ENCODE assay signal across 9 mouse cellular contexts in the genomic region with DNA sequence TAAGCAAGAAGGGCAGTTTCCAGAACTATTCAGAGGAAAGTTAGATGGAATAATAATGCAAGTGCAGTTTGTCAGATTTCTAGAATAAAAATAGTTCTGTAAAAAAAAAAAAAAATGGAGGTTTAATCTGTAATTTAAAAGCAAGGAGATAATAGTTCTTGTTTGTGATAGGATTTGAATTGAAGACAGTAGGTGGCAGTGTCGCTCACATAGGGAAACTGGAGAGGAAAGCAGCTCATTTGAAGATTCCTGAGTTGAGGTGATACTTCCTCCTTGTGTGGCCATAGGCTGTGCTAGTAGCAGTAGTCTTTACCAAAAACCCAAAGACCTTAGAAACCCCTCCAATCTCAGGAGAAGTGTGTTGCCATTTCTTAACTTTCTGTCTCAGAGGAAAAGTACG. TPM values are rescaled to one million over a fixed set of nuclear protein-coding genes. Genes with fewer than 3 reads are reported as not detected.
DNase-seq lines count a peak whose midpoint lies in the region; ATAC-seq lines count a peak whose summit lies in the region.
"Had no signal": no experiment of that assay in that cellular context is flagged by ENCODE, and none has a peak within 500 bp of the region (broad histone marks: within the 10 kb centered on the region; RNA-seq: fewer than 3 reads in every experiment).

No protein-coding gene starts in this region.

- no peak overlapping the region for H3K27ac ChIP-seq in embryonic facial prominence, embryonic 11.5 days (replicated peaks; ENCODE audit: low read depth, low read length)
- no peak overlapping the region for H3K27ac ChIP-seq in embryonic facial prominence, embryonic 10.5 days (replicated peaks)
- H3K27ac ChIP-seq: limb, embryonic 13.5 days had no signal

- H3K9ac ChIP-seq in embryonic facial prominence, embryonic 11.5 days (replicated peaks; ENCODE audit: low read length): no peak overlapping the region
- H3K9ac ChIP-seq: limb, embryonic 13.5 days had no signal

- H3K27me3 ChIP-seq in embryonic facial prominence, embryonic 11.5 days (ENCODE audit: control insufficient read depth, insufficient read depth, low read length): no peaks in the 10 kb centered on the region
- H3K27me3 ChIP-seq in embryonic facial prominence, embryonic 10.5 days (replicated peaks; ENCODE audit: low read depth, poor library complexity, severe bottlenecking): no peaks in the 10 kb centered on the region
- H3K27me3 ChIP-seq: limb, embryonic 13.5 days had no signal

- ATAC-seq in embryonic facial prominence, embryonic 11.5 days (replicated peaks; ENCODE audit: insufficient number of reproducible peaks, low FRiP score, low TSS enrichment, low read depth): no peak

- H3K4me1 ChIP-seq in embryonic facial prominence, embryonic 11.5 days (ENCODE audit: control insufficient read depth, insufficient read depth, low read length): no peaks in the 10 kb centered on the region
- peaks cover 9% of the 10 kb centered on the region for H3K4me1 ChIP-seq in embryonic facial prominence, embryonic 10.5 days

- WGBS in embryonic facial prominence, embryonic 11.5 days: 77% methylated on average over 2 of the region's 2 CpGs
- WGBS in embryonic facial prominence, embryonic 10.5 days: 72% methylated on average over 2 of the region's 2 CpGs

- H3K9me3 ChIP-seq in embryonic facial prominence, embryonic 11.5 days (replicated peaks; ENCODE audit: control insufficient read depth, low read length): no peaks in the 10 kb centered on the region
- H3K9me3 ChIP-seq in embryonic facial prominence, embryonic 10.5 days: no peaks in the 10 kb centered on the region
- H3K9me3 ChIP-seq: limb, embryonic 13.5 days had no signal

- peak; percentile 31 for DNase-seq in embryonic facial prominence, embryonic 11.5 days (ENCODE audit: low spot score)
- DNase-seq in embryonic facial prominence, embryonic 10.5 days (ENCODE audit: low spot score): no peak
- peak; percentile 28 to 55 for DNase-seq in left cerebral cortex, postnatal 14 days (ENCODE audit: low spot score in 2 of 2)
- DNase-seq in left cerebral cortex, postnatal 36 days (ENCODE audit: low spot score in 2 of 2): no peak
- peak; percentile 25 for DNase-seq in c-Kit-positive CD71-negative TER-119-negative erythroid progenitor cells, embryonic 14.5 days (ENCODE audit: low read depth)
- peak; percentile 26 for DNase-seq in mesoderm, embryonic 11.5 days (ENCODE audit: low read depth, low spot score)
- no peak for DNase-seq in adrenal gland, adult 2 months
- DNase-seq in ovary, postnatal 10 days (ENCODE audit: low spot score): no peak

- no peak overlapping the region for H3K4me2 ChIP-seq in embryonic facial prominence, embryonic 11.5 days (ENCODE audit: low read depth, low read length)
- H3K4me2 ChIP-seq: limb, embryonic 13.5 days had no signal

- intact Hi-C loops in left cerebral cortex, postnatal 14 days (cut with DNase I): loop anchor here (5.0 kb wide), 2 partner anchors 182 to 232 kb away; no protein-coding TSS in a partner anchor
- intact Hi-C loops in left cerebral cortex, postnatal 36 days (cut with DNase I): loop anchor here (10.0 kb wide), 1 partner anchor 230 kb away; no protein-coding TSS in a partner anchor

- H3K36me3 ChIP-seq in embryonic facial prominence, embryonic 11.5 days (replicated peaks; ENCODE audit: control insufficient read depth, insufficient read depth, low read depth, low read length): no peaks in the 10 kb centered on the region; the same call in none of the 2 replicates
- H3K36me3 ChIP-seq in embryonic facial prominence, embryonic 10.5 days (replicated peaks): peaks cover 39% of the 10 kb centered on the region

- no peak overlapping the region for H3K4me3 ChIP-seq in embryonic facial prominence, embryonic 11.5 days (ENCODE audit: low read depth, low read length)
- H3K4me3 ChIP-seq in embryonic facial prominence, embryonic 10.5 days: no peak overlapping the region
- H3K4me3 ChIP-seq: limb, embryonic 13.5 days had no signal

RNA-seq across cellular contexts. Expression of gene Specc1l, which starts 43.2 kb away (rescaled TPM):
- 23.3 and 24.1 TPM in 2 replicates for polyA plus RNA-seq in embryonic facial prominence, embryonic 11.5 days (2014; fragmentation: Nextera tagmentation; extraction: Ambion mirVana)
- 41.9 and 43.3 TPM in 2 replicates for polyA plus RNA-seq in embryonic facial prominence, embryonic 10.5 days (2016; fragmentation: Nextera tagmentation; extraction: Ambion mirVana)
- total RNA-seq in left cerebral cortex, postnatal 14 days (2021): 10 to 100 TPM; 38.8 to 40.2 TPM
- 10 to 100 TPM; 40.2 to 40.3 TPM for total RNA-seq in left cerebral cortex, postnatal 36 days (2021)
- total RNA-seq in adrenal gland, adult 2 months (2021): 10 to 100 TPM; 58.8 to 64.0 TPM
- polyA plus RNA-seq in adrenal gland, adult 2 months (2012; rRNA removed): 24.3 and 27.8 TPM in 2 replicates

Comparison
In these comparisons a context has a peak if more than half of its experiments do, and no peak if none do; other contexts are left out.
1. DNase-seq: peak in embryonic facial prominence, embryonic 11.5 days (single experiment), left cerebral cortex, postnatal 14 days (2 of 2), c-Kit-positive CD71-negative TER-119-negative erythroid progenitor cells, embryonic 14.5 days (single experiment) and mesoderm, embryonic 11.5 days (single experiment); none in embryonic facial prominence, embryonic 10.5 days (single experiment), left cerebral cortex, postnatal 36 days (0 of 2), adrenal gland, adult 2 months (single experiment) and ovary, postnatal 10 days (single experiment).